Mouse (Mus musculus) heart, postnatal 0 days (tissue): Measurements from ENCODE around the gene Cela1. TPM values are rescaled to one million over a fixed set of nuclear protein-coding genes. Genes with fewer than 3 reads are reported as not detected.

Experiments
- ATAC-seq: fragments of 200-750 bp; cut with Nextera tagmentation; 2 replicates; pipeline ENCODE4 v1.8.0; 2017; ENCODE audit warnings: low read depth, moderate number of reproducible peaks, moderate library complexity; ENCODE audit not compliant: insufficient read depth
- DNase-seq: peaks from one replicate; pipeline ENCODE4 v3.0.0-alpha.2; 2016; ENCODE audit warnings: low spot score
- H3K27ac ChIP-seq: fragments of 300-500 bp; sonication (generic); 2 replicates; pipeline ENCODE4 v1.5.1; 2014; ENCODE audit warnings: low read depth, mild to moderate bottlenecking
- H3K27me3 ChIP-seq: fragments of 300-500 bp; sonication (generic); 2 replicates; pipeline ENCODE4 v1.6.1; 2014; ENCODE audit warnings: low read length, mixed read lengths; ENCODE audit not compliant: control insufficient read depth, insufficient read depth
- H3K36me3 ChIP-seq: fragments of 300-500 bp; sonication (generic); replicated peaks from 2 replicates; pipeline ENCODE4 v1.6.1; 2014; ENCODE audit warnings: low read length, mixed read lengths; ENCODE audit not compliant: control insufficient read depth, insufficient read depth
- H3K4me1 ChIP-seq: fragments of 300-500 bp; sonication (generic); 2 replicates; pipeline ENCODE4 v1.6.1; 2014; ENCODE audit warnings: antibody characterized with exemption; ENCODE audit not compliant: control insufficient read depth, insufficient read depth
- H3K4me2 ChIP-seq: fragments of 300-500 bp; sonication (generic); 2 replicates; pipeline ENCODE4 v1.6.1; 2014; ENCODE audit warnings: low read depth, mild to moderate bottlenecking, low read length, moderate library complexity
- H3K4me3 ChIP-seq: fragments of 300-500 bp; sonication (generic); 2 replicates; pipeline ENCODE4 v1.5.1; 2014; ENCODE audit warnings: low read depth, low read length
- H3K9ac ChIP-seq: fragments of 300-500 bp; sonication (generic); replicated peaks from 2 replicates; pipeline ENCODE4 v1.6.1; 2014; ENCODE audit warnings: low read depth, low read length, mixed read lengths
- H3K9me3 ChIP-seq: fragments of 300-500 bp; sonication (generic); replicated peaks from 2 replicates; pipeline ENCODE4 v1.6.1; 2016; ENCODE audit warnings: low read length; ENCODE audit not compliant: control insufficient read depth
- CTCF ChIP-seq: IDR thresholded peaks from 2 replicates; pipeline ENCODE4 v1.5.1; 2016; ENCODE audit warnings: antibody characterized with exemption, control low read depth, low read depth
- EP300 ChIP-seq: IDR thresholded peaks from 2 replicates; pipeline ENCODE4 v1.6.1; 2016; ENCODE audit warnings: antibody characterized with exemption, low read depth
- WGBS: fragments of 180-500 bp; shearing (Covaris S2); extraction: QIAGEN DNeasy Blood & Tissue Kit; methylation state at CpG from one replicate; pipeline ENCODE4 v1.1.7; 2014; 5-methylcytosine and 5-hydroxymethylcytosine counted together
- polyA plus RNA-seq: library from polyadenylated mRNA; unstranded; fragments of >200 nt; fragmentation: Nextera tagmentation; extraction: Ambion mirVana; gene quantifications from 2 replicates; pipeline ENCODE4 v1.2.1, GENCODE M21; 2015
- total RNA-seq: library from RNA; depleted of rRNA; stranded (reverse); fragments of >200 nt; gene quantifications from 2 replicates; pipeline ENCODE4 v1.2.3, GENCODE M21; 2014; ENCODE audit warnings: low replicate concordance

The Cela1 gene
- total and polyA plus RNA-seq, 2 experiments from 2014 or later: 1.8 TPM; not detected in 1

GRCm38 (mm10) chr15:100635851-100636645 lies 51.7 kb downstream of the Cela1 start:
- TF ChIP-seq CTCF (no peak), EP300 (no peak)
- Histone ChIP-seq H3K9me3 (no peaks in the 10 kb centered on the region), H3K36me3 (no peaks in the 10 kb centered on the region), H3K4me1 (peaks cover 11% of the 10 kb centered on the region; the same call in 1 of the 2 replicates), H3K27ac (peak overlapping the region; percentile 75), H3K4me3 (peak overlapping the region; percentile 75), H3K9ac (peak overlapping the region; percentile 73), H3K27me3 (peaks cover 24% of the 10 kb centered on the region), H3K4me2 (peak overlapping the region; percentile 89)
- no peak for ATAC-seq
- no peak for DNase-seq
- WGBS: 5% methylated on average over 33 of the region's 38 CpGs

- no peak for TF ChIP-seq EP300
- no peak for TF ChIP-seq CTCF
- no peaks in the 10 kb centered on the region for H3K36me3 ChIP-seq
- 0 out of 2 replicates have a peak, but pooled peaks cover 3% of the 10 kb centered on the region for H3K4me1 ChIP-seq
- peaks cover 24% of the 10 kb centered on the region for H3K27me3 ChIP-seq
- peak overlapping the region; percentile 75; the same call in 1 of the 2 replicates for H3K4me3 ChIP-seq
- no peak overlapping the region for H3K9ac ChIP-seq
- 14% methylated on average over 9 of the region's 9 CpGs for WGBS
- peak overlapping the region; percentile 89 for H3K4me2 ChIP-seq
- no peaks in the 10 kb centered on the region for H3K9me3 ChIP-seq
- no peak for ATAC-seq
- no peak for DNase-seq
- H3K27ac ChIP-seq: no peak overlapping the region
These were observed 52.5 kb downstream of the Cela1 start for GRCm38 (mm10) chr15:100635239-100635638.

GRCm38 (mm10) chr15:100633341-100633740 lies 54.4 kb downstream of the Cela1 start:
- TF ChIP-seq CTCF (no peak), EP300 (no peak)
- H3K4me2 ChIP-seq: no peak overlapping the region

GRCm38 (mm10) chr15:100632323-100632722 lies 55.4 kb downstream of the Cela1 start:
- H3K4me2 ChIP-seq: no peak overlapping the region
- no peak overlapping the region for H3K4me3 ChIP-seq
- 69% methylated on average over 5 of the region's 5 CpGs for WGBS
- no peaks in the 10 kb centered on the region for H3K36me3 ChIP-seq
- 0 out of 2 replicates have a peak, but pooled peaks cover 2% of the 10 kb centered on the region for H3K4me1 ChIP-seq
- H3K9ac ChIP-seq: no peak overlapping the region
- no peaks in the 10 kb centered on the region for H3K9me3 ChIP-seq
- ATAC-seq (no peak), DNase-seq (no peak)
- TF ChIP-seq CTCF: no peak
- TF ChIP-seq EP300: no peak
- peaks cover 24% of the 10 kb centered on the region for H3K27me3 ChIP-seq
- H3K27ac ChIP-seq: no peak overlapping the region

More at GRCm38 (mm10) chr15:100633341-100633740, 54.4 kb downstream of the Cela1 start:
- ATAC-seq: no peak
- Histone ChIP-seq H3K4me1 (0 out of 2 replicates have a peak, but pooled peaks cover 2% of the 10 kb centered on the region), H3K27ac (no peak overlapping the region), H3K36me3 (no peaks in the 10 kb centered on the region), H3K27me3 (peaks cover 24% of the 10 kb centered on the region), H3K4me3 (no peak overlapping the region), H3K9me3 (no peaks in the 10 kb centered on the region), H3K9ac (no peak overlapping the region)
- no peak for DNase-seq
- 81% methylated on average over 10 of the region's 10 CpGs for WGBS

- H3K9ac ChIP-seq: no peak overlapping the region
- no peaks in the 10 kb centered on the region for H3K36me3 ChIP-seq
- DNase-seq (no peak), ATAC-seq (no peak)
- no peak overlapping the region for H3K27ac ChIP-seq
- no peak overlapping the region for H3K4me2 ChIP-seq
- WGBS: 74% methylated on average over 12 of the region's 12 CpGs
- H3K9me3 ChIP-seq: no peaks in the 10 kb centered on the region
- H3K4me1 ChIP-seq: 0 out of 2 replicates have a peak, but pooled peaks cover 2% of the 10 kb centered on the region
- peaks cover 18% of the 10 kb centered on the region for H3K27me3 ChIP-seq
- no peak overlapping the region for H3K4me3 ChIP-seq
- TF ChIP-seq CTCF (no peak), EP300 (no peak)
These were observed 56.1 kb downstream of the Cela1 start for GRCm38 (mm10) chr15:100631454-100632170.
